Mouse (Mus musculus) limb, embryonic 14.5 days (tissue): Measurements from ENCODE around the gene Timp2. TPM values are rescaled to one million over a fixed set of nuclear protein-coding genes. Genes with fewer than 3 reads are reported as not detected.

Experiments
- ATAC-seq: fragments of 200-750 bp; cut with Nextera tagmentation; 2 replicates; pipeline ENCODE4 v1.8.0; 2017; ENCODE audit warnings: low read depth, moderate number of reproducible peaks, moderate TSS enrichment; ENCODE audit not compliant: low FRiP score
- DNase-seq: peaks from one replicate; pipeline ENCODE4 v3.0.0-alpha.2; 2015; ENCODE audit warnings: low spot score
- H3K27ac ChIP-seq: fragments of 300-500 bp; sonication (generic); replicated peaks from 2 replicates; pipeline ENCODE4 v1.5.1; 2014; ENCODE audit warnings: low read depth, mild to moderate bottlenecking, low read length, moderate library complexity, mixed read lengths
- H3K27me3 ChIP-seq: fragments of 300-500 bp; sonication (generic); 2 replicates; pipeline ENCODE4 v1.6.1; 2014; ENCODE audit warnings: low read length, mixed read lengths; ENCODE audit not compliant: control insufficient read depth, insufficient read depth
- H3K36me3 ChIP-seq: fragments of 300-500 bp; sonication (generic); 2 replicates; pipeline ENCODE4 v1.6.1; 2014; ENCODE audit warnings: mild to moderate bottlenecking, low read length, moderate library complexity, mixed read lengths; ENCODE audit not compliant: control insufficient read depth, insufficient read depth
- H3K4me1 ChIP-seq: fragments of 300-500 bp; sonication (generic); 2 replicates; pipeline ENCODE4 v1.6.1; 2014; ENCODE audit warnings: antibody characterized with exemption, low read length, mixed read lengths; ENCODE audit not compliant: control insufficient read depth, insufficient read depth
- H3K4me2 ChIP-seq: fragments of 300-500 bp; sonication (generic); replicated peaks from 2 replicates; pipeline ENCODE4 v1.6.1; 2014; ENCODE audit warnings: low read depth, mild to moderate bottlenecking, low read length, moderate library complexity; ENCODE audit not compliant: severe bottlenecking
- H3K4me3 ChIP-seq: fragments of 300-500 bp; sonication (generic); replicated peaks from 2 replicates; pipeline ENCODE4 v1.5.1; 2014; ENCODE audit warnings: low read length
- H3K9ac ChIP-seq: fragments of 300-500 bp; sonication (generic); 2 replicates; pipeline ENCODE4 v1.6.1; 2014; ENCODE audit warnings: mild to moderate bottlenecking, low read depth, low read length, moderate library complexity; ENCODE audit not compliant: severe bottlenecking
- H3K9me3 ChIP-seq: fragments of 300-500 bp; sonication (generic); 2 replicates; pipeline ENCODE4 v1.6.1; 2016; ENCODE audit warnings: low read length; ENCODE audit not compliant: control insufficient read depth
- POLR2A ChIP-seq: fragments of 200-500 bp; IDR thresholded peaks from 2 replicates; pipeline ENCODE4 v1.8.0; 2012; ENCODE audit warnings: inconsistent platforms, mild to moderate bottlenecking, moderate library complexity, borderline replicate concordance; ENCODE audit not compliant: insufficient read depth, insufficient read length; ENCODE audit errors: extremely low read depth
- WGBS: fragments of 180-500 bp; shearing (Covaris S2); extraction: QIAGEN DNeasy Blood & Tissue Kit; methylation state at CpG from one replicate; pipeline ENCODE4 v1.1.7; 2014; 5-methylcytosine and 5-hydroxymethylcytosine counted together
- polyA plus RNA-seq, 2 experiments: library from polyadenylated mRNA; depleted of rRNA in 1 of 2; stranded (reverse) in 1 of 2; unstranded in 1 of 2; fragments of >200 nt; fragmentation: Nextera tagmentation in 1 of 2; extraction: Ambion mirVana in 1 of 2; gene quantifications; 2 replicates each; pipeline versions ENCODE4 v1.2.1 to v1.2.3; 2012 to 2014

The Timp2 gene
- polyA plus RNA-seq, 2 experiments, result 175 to 202 TPM

DNA sequence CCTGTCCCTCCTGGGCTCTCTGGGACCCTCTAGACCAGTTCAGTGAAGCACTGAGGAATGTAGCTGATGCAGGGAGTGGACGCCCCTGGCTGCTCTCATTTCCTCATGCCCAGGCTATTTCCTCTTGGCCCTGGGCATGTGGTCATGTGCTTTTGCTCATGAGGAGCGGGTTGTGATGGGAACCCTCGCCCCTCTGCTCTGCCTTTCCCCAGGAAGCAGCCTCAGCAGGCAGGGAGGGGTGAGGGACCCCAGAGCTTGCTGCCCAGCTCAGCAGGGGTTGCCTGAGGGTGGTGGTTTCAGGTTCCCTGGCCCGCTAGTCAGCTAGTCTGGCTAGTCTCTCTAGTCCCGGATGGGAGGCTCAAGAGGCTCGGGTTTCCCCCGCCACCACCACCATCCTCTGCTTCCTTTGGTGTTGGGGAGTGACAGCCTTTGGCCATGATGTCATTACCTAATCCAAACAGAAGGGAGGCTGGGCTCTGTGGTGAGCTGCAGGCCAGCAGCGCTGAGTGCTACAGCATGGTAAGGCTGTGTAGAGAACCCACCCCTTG is 7.5 kb upstream of the Timp2 start:
- peaks cover 52% of the 10 kb centered on the region for H3K4me1 ChIP-seq
- H3K4me3 ChIP-seq, result no peak overlapping the region
- DNase-seq, result peak; percentile 74
- H3K9me3 ChIP-seq, result no peaks in the 10 kb centered on the region
- H3K27ac ChIP-seq, result peak overlapping the region; percentile 77
- no peaks in the 10 kb centered on the region for H3K36me3 ChIP-seq
- TF ChIP-seq POLR2A, result no peak
- peak overlapping the region; percentile 41 for H3K9ac ChIP-seq
- H3K27me3 ChIP-seq, result no peaks in the 10 kb centered on the region
- peak; percentile 83 for ATAC-seq
- H3K4me2 ChIP-seq, result peak overlapping the region; percentile 25; the same call in 1 of the 2 replicates
- 3% methylated on average over 8 of the region's 8 CpGs for WGBS

DNA sequence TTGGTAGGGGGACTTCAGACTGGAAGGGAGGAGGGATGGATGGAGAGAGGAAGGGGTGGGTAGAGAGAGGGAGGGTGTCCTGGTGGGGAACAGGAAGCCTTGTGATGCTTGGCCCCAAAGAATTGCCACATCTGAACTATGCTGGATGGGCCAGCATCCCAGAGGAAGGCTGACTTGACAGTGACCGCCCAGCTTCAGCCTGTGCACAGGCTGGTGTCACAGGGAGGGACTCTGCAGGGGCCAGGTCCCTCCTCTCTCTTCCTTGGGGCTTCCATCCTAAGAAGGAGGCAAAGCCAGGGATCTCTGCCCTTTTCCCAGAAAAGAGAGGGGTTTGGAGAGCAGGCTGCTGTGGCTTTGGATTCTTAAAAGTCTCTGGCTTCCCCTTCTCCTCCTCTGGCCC is 7.0 kb upstream of the Timp2 start:
- Histone ChIP-seq H3K9me3 (no peaks in the 10 kb centered on the region), H3K4me2 (peak overlapping the region; percentile 25; the same call in 1 of the 2 replicates), H3K36me3 (no peaks in the 10 kb centered on the region), H3K27ac (peak overlapping the region; percentile 77), H3K4me3 (no peak overlapping the region), H3K4me1 (peaks cover 52% of the 10 kb centered on the region), H3K9ac (peak overlapping the region; percentile 41), H3K27me3 (no peaks in the 10 kb centered on the region)
- ATAC-seq (no peak), DNase-seq (no peak)
- 73% methylated on average over 1 of the region's 1 CpGs for WGBS
- TF ChIP-seq POLR2A, result no peak

DNA sequence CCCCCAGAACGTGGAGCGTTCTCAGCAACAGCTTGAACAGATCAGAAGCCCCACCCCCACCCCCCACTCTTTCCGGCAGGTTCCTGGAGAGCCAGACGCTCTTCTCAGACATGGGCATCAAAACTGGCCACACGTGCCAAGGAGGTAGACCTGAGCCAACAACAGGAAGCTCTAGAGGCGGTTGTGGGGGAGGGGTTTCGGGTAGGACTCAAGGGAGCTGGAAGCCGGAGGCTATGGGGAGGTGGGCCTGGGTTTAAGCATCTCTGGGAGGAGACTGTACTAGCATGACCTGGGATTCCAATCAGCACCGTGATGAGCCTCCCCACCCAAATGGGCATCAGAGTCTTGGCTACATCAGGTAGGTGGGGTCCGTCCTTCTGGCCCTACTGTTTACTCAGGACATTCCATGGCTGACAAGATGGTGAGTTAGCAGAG is 5.4 kb upstream of the Timp2 start:
- no peaks in the 10 kb centered on the region for H3K9me3 ChIP-seq
- WGBS, result 49% methylated on average over 10 of the region's 10 CpGs
- H3K4me3 ChIP-seq, result no peak overlapping the region
- H3K27me3 ChIP-seq, result no peaks in the 10 kb centered on the region
- DNase-seq (no peak), ATAC-seq (no peak)
- no peak overlapping the region for H3K4me2 ChIP-seq
- H3K36me3 ChIP-seq, result no peaks in the 10 kb centered on the region
- peaks cover 51% of the 10 kb centered on the region for H3K4me1 ChIP-seq
- TF ChIP-seq POLR2A, result no peak
- H3K9ac ChIP-seq, result no peak overlapping the region
- H3K27ac ChIP-seq, result no peak overlapping the region

DNA sequence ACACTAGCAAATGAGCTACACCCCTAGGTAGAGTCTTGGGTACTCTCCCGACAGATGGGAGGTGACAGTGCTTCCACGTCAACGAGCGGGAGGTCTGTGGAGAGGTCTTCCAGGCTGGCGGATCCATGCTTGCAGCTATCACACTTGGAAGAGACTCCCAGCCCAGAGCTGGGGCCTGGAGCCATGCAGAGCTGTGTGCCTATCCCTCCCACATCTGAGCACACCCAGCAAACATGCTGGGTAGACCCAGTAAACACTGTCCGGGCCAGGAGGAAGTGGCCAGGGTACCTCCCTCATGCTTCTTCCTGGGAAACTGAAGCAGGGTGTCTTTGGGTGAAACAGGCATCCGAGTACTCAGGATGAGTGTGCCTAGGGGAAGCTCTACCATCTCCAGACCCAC is 5.0 kb upstream of the Timp2 start:
- WGBS, result 74% methylated on average over 7 of the region's 7 CpGs
- H3K27me3 ChIP-seq, result no peaks in the 10 kb centered on the region
- no peaks in the 10 kb centered on the region for H3K9me3 ChIP-seq
- H3K4me1 ChIP-seq, result peaks cover 51% of the 10 kb centered on the region
- no peak overlapping the region for H3K4me3 ChIP-seq
- H3K9ac ChIP-seq, result no peak overlapping the region
- no peaks in the 10 kb centered on the region for H3K36me3 ChIP-seq
- no peak for TF ChIP-seq POLR2A
- H3K4me2 ChIP-seq, result no peak overlapping the region
- no peak for ATAC-seq
- no peak overlapping the region for H3K27ac ChIP-seq
- DNase-seq, result no peak

DNA sequence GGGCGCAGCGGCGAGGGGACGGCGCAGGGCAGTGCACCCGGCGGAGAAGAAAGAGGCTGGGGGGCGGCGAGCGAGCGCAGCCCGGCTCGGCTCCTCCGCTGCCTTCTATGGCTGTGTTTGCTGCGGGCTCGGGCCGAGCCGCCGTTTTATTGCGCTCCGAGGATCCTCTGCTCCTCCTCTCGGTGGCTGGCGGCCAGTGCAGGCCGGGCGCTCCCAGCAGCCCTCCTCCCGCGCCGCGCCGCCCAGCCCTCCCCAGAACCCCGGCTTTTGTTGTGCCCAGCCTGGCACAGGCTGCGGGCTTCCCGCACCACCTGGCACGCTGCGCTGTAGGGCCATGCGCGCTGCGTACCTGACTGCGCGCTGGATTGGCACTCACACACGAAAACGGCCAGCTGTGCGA is 335 bp downstream of the Timp2 start:
- H3K9me3 ChIP-seq, result no peaks in the 10 kb centered on the region
- peaks cover 32% of the 10 kb centered on the region for H3K4me1 ChIP-seq
- peak overlapping the region; percentile 93 for H3K4me3 ChIP-seq
- H3K27me3 ChIP-seq, result no peaks in the 10 kb centered on the region
- peak overlapping the region; percentile 96 for H3K27ac ChIP-seq
- WGBS, result 0% methylated on average over 16 of the region's 43 CpGs
- peak; percentile 96 for ATAC-seq
- H3K9ac ChIP-seq, result peak overlapping the region; percentile 98
- TF ChIP-seq POLR2A, result peak; percentile 79; the same call in 1 of the 2 replicates
- peaks cover 23% of the 10 kb centered on the region for H3K36me3 ChIP-seq
- peak; percentile 88 for DNase-seq
- H3K4me2 ChIP-seq, result peak overlapping the region; percentile 86
